Mouse (Mus musculus): ENCODE results near the gene Epb41. TPM values are rescaled to one million over a fixed set of nuclear protein-coding genes. Genes with fewer than 3 reads are reported as not detected.

Gene Epb41
- polyA plus RNA-seq, 1 experiment from 2014 or later = 95.5 TPM

- no peak for ATAC-seq (ENCODE audit: low read depth)
- Histone ChIP-seq H3K27ac (replicated peaks) (no peak overlapping the region), H3K27me3 (no peaks in the 10 kb centered on the region), H3K4me2 (no peak overlapping the region), H3K4me1 (replicated peaks) (peaks cover 21% of the 10 kb centered on the region), H3K9ac (no peak overlapping the region), H3K9me3 (no peaks in the 10 kb centered on the region), H3K4me3 (no peak overlapping the region), H3K36me3 (peaks cover 3% of the 10 kb centered on the region; the same call in 1 of the 2 replicates)
- WGBS = 7% methylated on average over 4 of the region's 4 CpGs
Measured at GRCm38 (mm10) chr4:132018547-132018946, 56.6 kb downstream of the Epb41 start.

- Histone ChIP-seq H3K27me3 (no peaks in the 10 kb centered on the region), H3K9ac (no peak overlapping the region), H3K9me3 (no peaks in the 10 kb centered on the region), H3K27ac (replicated peaks) (no peak overlapping the region), H3K4me2 (no peak overlapping the region), H3K4me3 (no peak overlapping the region), H3K36me3 (no peaks in the 10 kb centered on the region), H3K4me1 (replicated peaks) (peaks cover 34% of the 10 kb centered on the region)
- WGBS = 77% methylated on average over 3 of the region's 3 CpGs
- no peak for ATAC-seq (ENCODE audit: low read depth)
Measured at GRCm38 (mm10) chr4:132015374-132015773, 59.7 kb downstream of the Epb41 start.

GRCm38 (mm10) chr4:132011619-132012018, 63.5 kb downstream of the Epb41 start:
- 49% methylated on average over 3 of the region's 3 CpGs for WGBS
- peaks cover 6% of the 10 kb centered on the region for H3K36me3 ChIP-seq
- no peak overlapping the region for H3K9ac ChIP-seq
- H3K27me3 ChIP-seq = no peaks in the 10 kb centered on the region
- no peak overlapping the region for H3K4me3 ChIP-seq
- H3K4me1 ChIP-seq (replicated peaks) = peaks cover 18% of the 10 kb centered on the region
- peak overlapping the region; percentile 47 for H3K27ac ChIP-seq (replicated peaks)
- no peak overlapping the region for H3K4me2 ChIP-seq
- H3K9me3 ChIP-seq = no peaks in the 10 kb centered on the region
- no peak for ATAC-seq (ENCODE audit: low read depth)

DNA sequence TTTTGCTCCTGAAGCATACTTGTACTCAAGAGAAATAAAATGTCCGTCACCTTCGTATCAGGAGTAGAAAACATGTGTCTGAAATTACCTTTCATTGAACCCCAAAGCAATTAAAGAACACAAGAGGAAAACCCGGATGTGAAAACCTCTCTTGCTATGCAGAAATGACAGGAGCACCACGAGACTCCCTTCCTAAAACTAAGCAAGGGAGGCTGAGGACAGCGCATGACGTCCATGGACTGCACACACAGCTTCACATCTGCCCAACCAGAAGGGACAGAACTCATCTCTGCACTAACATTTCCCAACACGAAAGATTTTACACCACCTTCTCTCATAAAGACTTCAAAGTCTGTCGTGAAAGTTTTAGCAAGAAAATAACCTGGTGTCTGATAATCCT, 64.7 kb downstream of the Epb41 start:
- H3K4me3 ChIP-seq = no peak overlapping the region
- H3K36me3 ChIP-seq = peaks cover 16% of the 10 kb centered on the region
- no peaks in the 10 kb centered on the region for H3K27me3 ChIP-seq
- no peak overlapping the region for H3K4me2 ChIP-seq
- 85% methylated on average over 8 of the region's 8 CpGs for WGBS
- H3K27ac ChIP-seq (replicated peaks) = no peak overlapping the region
- no peak for ATAC-seq (ENCODE audit: low read depth)
- no peaks in the 10 kb centered on the region for H3K9me3 ChIP-seq
- no peak overlapping the region for H3K9ac ChIP-seq
- H3K4me1 ChIP-seq (replicated peaks) = peaks cover 18% of the 10 kb centered on the region

GRCm38 (mm10) chr4:132008191-132008590, 66.9 kb downstream of the Epb41 start:
- Histone ChIP-seq H3K36me3 (peaks cover 31% of the 10 kb centered on the region), H3K27ac (replicated peaks) (no peak overlapping the region), H3K4me1 (replicated peaks) (peaks cover 18% of the 10 kb centered on the region), H3K4me3 (no peak overlapping the region), H3K9ac (no peak overlapping the region), H3K27me3 (no peaks in the 10 kb centered on the region), H3K9me3 (no peaks in the 10 kb centered on the region), H3K4me2 (no peak overlapping the region)
- no peak for ATAC-seq (ENCODE audit: low read depth)
- 85% methylated on average over 5 of the region's 5 CpGs for WGBS

GRCm38 (mm10) chr4:132007123-132007522, 68.0 kb downstream of the Epb41 start:
- no peaks in the 10 kb centered on the region for H3K27me3 ChIP-seq
- 93% methylated on average over 7 of the region's 7 CpGs for WGBS
- no peaks in the 10 kb centered on the region for H3K9me3 ChIP-seq
- H3K27ac ChIP-seq (replicated peaks) = no peak overlapping the region
- H3K4me3 ChIP-seq = no peak overlapping the region
- H3K4me2 ChIP-seq = no peak overlapping the region
- H3K36me3 ChIP-seq = peaks cover 38% of the 10 kb centered on the region
- ATAC-seq (ENCODE audit: low read depth) = no peak
- H3K9ac ChIP-seq = no peak overlapping the region
- H3K4me1 ChIP-seq (replicated peaks) = peaks cover 14% of the 10 kb centered on the region

DNA sequence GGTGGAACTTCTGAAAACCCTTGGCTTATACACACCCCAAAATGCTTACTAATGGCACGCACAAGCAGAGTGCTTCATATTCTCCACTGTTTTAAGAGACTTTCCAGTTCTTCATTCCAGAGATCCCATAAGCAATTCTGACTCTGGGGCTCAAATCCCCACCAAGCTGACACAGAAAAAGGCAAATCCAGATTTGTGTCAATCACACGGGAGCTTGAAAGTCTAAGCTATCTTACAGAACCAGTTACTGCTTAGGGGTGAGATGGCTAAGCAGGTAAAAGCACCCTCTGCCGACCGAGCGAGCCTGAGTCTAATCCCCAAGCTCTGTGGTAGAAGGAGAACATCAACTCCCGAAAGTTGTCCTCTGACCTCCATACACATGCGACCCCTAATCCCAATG, 76.5 kb downstream of the Epb41 start:
- 94% methylated on average over 7 of the region's 7 CpGs for WGBS
- no peak overlapping the region for H3K9ac ChIP-seq
- H3K4me3 ChIP-seq = no peak overlapping the region
- no peaks in the 10 kb centered on the region for H3K9me3 ChIP-seq
- no peaks in the 10 kb centered on the region for H3K27me3 ChIP-seq
- H3K36me3 ChIP-seq = peaks cover 49% of the 10 kb centered on the region
- no peaks in the 10 kb centered on the region for H3K4me1 ChIP-seq (replicated peaks)
- no peak overlapping the region for H3K27ac ChIP-seq (replicated peaks)
- H3K4me2 ChIP-seq = no peak overlapping the region
- ATAC-seq (ENCODE audit: low read depth) = no peak

DNA sequence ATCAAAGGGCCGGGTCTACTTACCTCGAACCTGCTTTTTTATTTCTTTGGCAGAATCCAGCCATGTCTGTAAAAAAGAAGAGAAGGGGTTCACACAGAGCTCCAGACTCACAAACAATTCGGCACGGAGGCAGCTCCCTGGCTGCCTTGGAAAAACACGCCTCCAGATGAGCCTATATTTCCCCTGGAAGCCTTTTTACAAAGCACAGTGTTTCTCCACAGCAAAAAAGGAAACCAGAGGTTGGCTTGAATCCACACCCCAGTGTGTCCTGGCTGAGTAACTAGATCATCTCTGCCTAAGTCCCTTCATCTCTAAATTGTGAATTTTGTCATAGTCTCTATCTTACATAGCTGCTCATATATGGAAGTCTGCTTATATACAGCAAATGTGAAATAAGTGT, 77.6 kb downstream of the Epb41 start:
- Histone ChIP-seq H3K27me3 (no peaks in the 10 kb centered on the region), H3K4me1 (replicated peaks) (no peaks in the 10 kb centered on the region), H3K9me3 (no peaks in the 10 kb centered on the region), H3K27ac (replicated peaks) (0 out of 2 replicates have a peak overlapping the region, but pooled peaks have one; percentile 18), H3K4me2 (no peak overlapping the region), H3K36me3 (peaks cover 40% of the 10 kb centered on the region), H3K9ac (no peak overlapping the region), H3K4me3 (no peak overlapping the region)
- 80% methylated on average over 5 of the region's 5 CpGs for WGBS
- no peak for ATAC-seq (ENCODE audit: low read depth)

DNA sequence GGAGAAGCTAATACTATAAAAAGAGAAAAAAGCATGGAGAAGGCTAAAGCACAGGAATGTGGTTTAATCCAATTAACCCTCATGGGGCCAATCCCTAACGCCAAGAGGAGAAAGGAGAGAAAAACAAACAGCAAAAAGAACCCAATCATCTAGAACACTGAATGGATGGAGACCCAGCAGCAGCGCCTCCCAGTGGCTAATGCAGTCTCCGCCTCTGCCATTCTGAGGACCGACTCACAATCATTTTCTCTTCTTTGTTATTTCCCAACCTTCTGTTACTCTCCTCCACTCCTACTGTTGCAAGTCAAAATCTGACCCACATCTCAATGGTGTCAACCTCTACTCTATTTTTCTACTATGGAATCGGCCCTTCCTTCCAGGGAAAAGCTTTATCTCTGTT, 78.1 kb downstream of the Epb41 start:
- peaks cover 43% of the 10 kb centered on the region for H3K36me3 ChIP-seq
- no peak overlapping the region for H3K4me2 ChIP-seq
- ATAC-seq (ENCODE audit: low read depth) = no peak
- no peak overlapping the region for H3K27ac ChIP-seq (replicated peaks)
- H3K9ac ChIP-seq = no peak overlapping the region
- WGBS = 61% methylated on average over 5 of the region's 5 CpGs
- no peak overlapping the region for H3K4me3 ChIP-seq
- no peaks in the 10 kb centered on the region for H3K27me3 ChIP-seq
- no peaks in the 10 kb centered on the region for H3K4me1 ChIP-seq (replicated peaks)
- no peaks in the 10 kb centered on the region for H3K9me3 ChIP-seq

- no peak overlapping the region for H3K4me2 ChIP-seq
- H3K9ac ChIP-seq = no peak overlapping the region
- H3K9me3 ChIP-seq = no peaks in the 10 kb centered on the region
- no peak overlapping the region for H3K4me3 ChIP-seq
- ATAC-seq (ENCODE audit: low read depth) = no peak
- peaks cover 47% of the 10 kb centered on the region for H3K36me3 ChIP-seq
- 66% methylated on average over 3 of the region's 3 CpGs for WGBS
- H3K4me1 ChIP-seq (replicated peaks) = no peaks in the 10 kb centered on the region
- no peaks in the 10 kb centered on the region for H3K27me3 ChIP-seq
- no peak overlapping the region for H3K27ac ChIP-seq (replicated peaks)
Measured at GRCm38 (mm10) chr4:131993792-131994191, 81.3 kb downstream of the Epb41 start.

DNA sequence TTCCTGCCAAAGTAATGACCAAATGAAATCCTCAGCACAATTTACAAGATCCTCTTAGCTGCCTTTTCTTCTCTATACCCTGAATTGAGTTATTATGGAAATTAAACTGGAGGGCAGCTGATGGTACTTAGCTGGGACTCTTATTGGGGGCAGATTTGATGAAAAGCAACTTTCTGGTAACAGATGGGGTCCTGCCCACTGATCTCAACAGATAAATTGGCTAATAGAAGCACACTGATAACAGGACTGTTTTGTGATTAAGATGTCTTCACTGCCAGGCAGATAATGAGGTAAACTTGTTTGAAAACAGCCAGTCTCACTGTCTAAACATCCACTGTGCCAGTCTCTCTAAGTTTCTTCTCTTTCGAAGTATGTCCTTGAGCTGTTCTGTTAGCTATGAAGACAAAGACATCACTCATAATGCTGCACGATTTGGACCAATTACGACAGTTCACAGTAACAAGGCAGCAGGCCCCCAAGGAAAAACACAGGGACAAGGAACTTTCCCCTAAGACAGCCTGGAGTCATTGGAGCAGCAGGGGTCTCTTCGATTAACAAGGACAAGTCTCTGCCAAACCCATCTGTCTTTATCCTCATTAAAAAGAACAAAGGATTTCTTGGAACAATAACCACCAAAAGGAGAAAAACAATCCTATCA, 92.1 kb downstream of the Epb41 start:
- Histone ChIP-seq H3K4me3 (no peak overlapping the region), H3K27me3 (no peaks in the 10 kb centered on the region), H3K27ac (replicated peaks) (peak overlapping the region; percentile 78), H3K9me3 (no peaks in the 10 kb centered on the region), H3K4me1 (replicated peaks) (peaks cover 12% of the 10 kb centered on the region), H3K36me3 (peaks cover 45% of the 10 kb centered on the region), H3K9ac (0 out of 2 replicates have a peak overlapping the region, but pooled peaks have one; percentile 26), H3K4me2 (no peak overlapping the region)
- no peak for ATAC-seq (ENCODE audit: low read depth)
- WGBS = 17% methylated on average over 4 of the region's 4 CpGs

DNA sequence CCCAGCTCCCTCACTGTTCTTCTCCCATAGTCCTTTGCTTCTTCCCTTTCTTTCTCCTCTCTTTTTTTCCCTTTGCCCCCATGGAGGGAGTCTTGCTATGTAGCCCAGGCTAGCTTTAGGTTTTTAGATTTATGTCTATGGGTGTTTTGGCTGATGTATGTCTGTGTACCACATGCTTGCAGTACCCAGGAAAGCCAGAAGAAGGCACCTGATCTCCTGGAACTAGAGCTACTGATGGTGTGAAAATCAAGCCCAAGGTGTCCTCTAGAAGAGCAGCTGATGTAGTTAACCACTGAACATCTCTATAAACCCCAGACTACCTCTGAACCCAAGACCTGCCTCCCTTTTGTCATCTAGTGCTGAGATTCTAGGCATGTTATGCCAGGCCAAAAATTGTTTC, 93.4 kb downstream of the Epb41 start:
- no peaks in the 10 kb centered on the region for H3K27me3 ChIP-seq
- no peaks in the 10 kb centered on the region for H3K9me3 ChIP-seq
- peaks cover 39% of the 10 kb centered on the region for H3K36me3 ChIP-seq
- H3K27ac ChIP-seq (replicated peaks) = no peak overlapping the region
- no peak overlapping the region for H3K4me2 ChIP-seq
- H3K4me1 ChIP-seq (replicated peaks) = peaks cover 12% of the 10 kb centered on the region
- ATAC-seq (ENCODE audit: low read depth) = no peak
- H3K4me3 ChIP-seq = no peak overlapping the region
- H3K9ac ChIP-seq = no peak overlapping the region

DNA sequence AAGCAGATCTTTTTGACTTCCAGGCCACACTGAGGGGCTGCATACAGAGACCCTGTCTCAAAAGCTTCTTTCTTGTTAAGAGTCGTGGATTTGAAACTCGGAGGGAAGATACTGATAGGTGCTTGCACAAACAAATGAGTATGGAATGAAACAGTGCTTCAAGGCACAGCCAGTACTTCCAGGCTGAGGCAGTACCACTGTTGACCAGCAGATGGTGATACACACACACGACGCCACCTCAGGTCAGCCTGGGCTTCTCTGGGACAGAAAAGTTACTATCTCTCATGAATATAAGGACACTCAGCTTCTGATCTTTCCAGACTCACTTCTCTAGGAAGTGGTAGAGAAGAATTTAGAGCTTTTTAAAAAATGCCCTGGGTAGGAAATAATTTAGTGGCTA, 97.9 kb downstream of the Epb41 start:
- ATAC-seq (ENCODE audit: low read depth) = no peak
- Histone ChIP-seq H3K4me3 (no peak overlapping the region), H3K27ac (replicated peaks) (no peak overlapping the region), H3K9ac (no peak overlapping the region), H3K36me3 (peaks cover 74% of the 10 kb centered on the region), H3K27me3 (no peaks in the 10 kb centered on the region), H3K9me3 (no peaks in the 10 kb centered on the region), H3K4me2 (no peak overlapping the region), H3K4me1 (replicated peaks) (no peaks in the 10 kb centered on the region)
- WGBS = 23% methylated on average over 4 of the region's 4 CpGs
